Mouse (Mus musculus): ENCODE data around the gene Fggy.

The Fggy gene

GRCm38 (mm10) chr4:95557333-95557956 lies at the start of gene Fggy:
Gene Fggy, plus strand, starts transcription at chr4:95557507.
- DNase-seq (ENCODE audit: low spot score) = peak; percentile 94

- no peak for DNase-seq (ENCODE audit: low spot score)
Observed at GRCm38 (mm10) chr4:95507946-95508311, 49.4 kb upstream of the Fggy start.

- no peak for DNase-seq (ENCODE audit: low spot score)
Observed at GRCm38 (mm10) chr4:95518382-95518781, 38.9 kb upstream of the Fggy start.

GRCm38 (mm10) chr4:95519975-95520642 lies 37.2 kb upstream of the Fggy start:
- no peak for DNase-seq (ENCODE audit: low spot score)

GRCm38 (mm10) chr4:95520643-95521032 lies 36.7 kb upstream of the Fggy start:
- DNase-seq (ENCODE audit: low spot score) = no peak

- DNase-seq (ENCODE audit: low spot score) = no peak
Observed at GRCm38 (mm10) chr4:95526588-95526987, 30.7 kb upstream of the Fggy start.

- no peak for DNase-seq (ENCODE audit: low spot score)
Observed at GRCm38 (mm10) chr4:95530757-95531156, 26.6 kb upstream of the Fggy start.

GRCm38 (mm10) chr4:95533946-95534345 lies 23.4 kb upstream of the Fggy start:
- DNase-seq (ENCODE audit: low spot score) = no peak

- no peak for DNase-seq (ENCODE audit: low spot score)
Observed at GRCm38 (mm10) chr4:95541382-95542038, 15.8 kb upstream of the Fggy start.

GRCm38 (mm10) chr4:95542039-95542790 lies 15.1 kb upstream of the Fggy start:
- DNase-seq (ENCODE audit: low spot score) = no peak

GRCm38 (mm10) chr4:95543529-95543928 lies 13.8 kb upstream of the Fggy start:
- no peak for DNase-seq (ENCODE audit: low spot score)

GRCm38 (mm10) chr4:95556663-95557332 lies 509 bp upstream of the Fggy start:
- no peak for DNase-seq (ENCODE audit: low spot score)

- no peak for DNase-seq (ENCODE audit: low spot score)
Observed at GRCm38 (mm10) chr4:95558271-95558888, 1.1 kb downstream of the Fggy start.

- DNase-seq (ENCODE audit: low spot score) = no peak
Observed at GRCm38 (mm10) chr4:95571621-95572020, 14.3 kb downstream of the Fggy start.

GRCm38 (mm10) chr4:95573704-95574103 lies 16.4 kb downstream of the Fggy start:
- DNase-seq (ENCODE audit: low spot score) = no peak

GRCm38 (mm10) chr4:95575411-95575911 lies 18.2 kb downstream of the Fggy start:
- no peak for DNase-seq (ENCODE audit: low spot score)

- peak; percentile 25 for DNase-seq (ENCODE audit: low spot score)
Observed at GRCm38 (mm10) chr4:95579183-95579582, 21.9 kb downstream of the Fggy start.

GRCm38 (mm10) chr4:95584107-95584762 lies 26.9 kb downstream of the Fggy start:
- DNase-seq (ENCODE audit: low spot score) = no peak

GRCm38 (mm10) chr4:95586274-95587001 lies 29.1 kb downstream of the Fggy start:
- no peak for DNase-seq (ENCODE audit: low spot score)

- DNase-seq (ENCODE audit: low spot score) = no peak
Observed at GRCm38 (mm10) chr4:95588722-95589283, 31.5 kb downstream of the Fggy start.

Data from yolk sac, embryonic 10.5 days (tissue).